Mouse (Mus musculus) intestine, embryonic 14.5 days (tissue): ENCODE data around the gene Ajm1. TPM values are rescaled to one million over a fixed set of nuclear protein-coding genes. Genes with fewer than 3 reads are reported as not detected.

Source experiments
- ATAC-seq: fragments of 200-750 bp; cut with Nextera tagmentation; replicated peaks from 2 replicates; pipeline ENCODE4 v1.8.0; 2017; ENCODE audit warnings: low read depth, moderate number of reproducible peaks, moderate TSS enrichment, moderate library complexity; ENCODE audit not compliant: low FRiP score, low TSS enrichment
- DNase-seq: peaks from one replicate; pipeline ENCODE4 v3.0.0-alpha.2; 2018; ENCODE audit warnings: low spot score
- H3K27ac ChIP-seq: fragments of 300-500 bp; sonication (generic); 2 replicates; pipeline ENCODE4 v1.5.1; 2014; ENCODE audit warnings: low read depth, mild to moderate bottlenecking, control low read depth
- H3K27me3 ChIP-seq: fragments of 300-500 bp; sonication (generic); replicated peaks from 2 replicates; pipeline ENCODE4 v1.6.1; 2014; ENCODE audit warnings: low read length, control low read depth; ENCODE audit not compliant: control insufficient read depth, insufficient read depth
- H3K36me3 ChIP-seq: fragments of 300-500 bp; sonication (generic); 2 replicates; pipeline ENCODE4 v1.6.1; 2014; ENCODE audit warnings: low read length, control low read depth; ENCODE audit not compliant: control insufficient read depth, insufficient read depth
- H3K4me1 ChIP-seq: fragments of 300-500 bp; sonication (generic); replicated peaks from 2 replicates; pipeline ENCODE4 v1.6.1; 2014; ENCODE audit warnings: low read length, control low read depth, mixed read lengths; ENCODE audit not compliant: control insufficient read depth, insufficient read depth
- H3K4me2 ChIP-seq: fragments of 300-500 bp; sonication (generic); 2 replicates; pipeline ENCODE4 v1.6.1; 2014; ENCODE audit warnings: low read length
- H3K4me3 ChIP-seq: fragments of 300-500 bp; sonication (generic); 2 replicates; pipeline ENCODE4 v1.5.1; 2014; ENCODE audit warnings: low read depth, low read length, control low read depth, mixed read lengths
- H3K9ac ChIP-seq: fragments of 300-500 bp; sonication (generic); 2 replicates; pipeline ENCODE4 v1.6.1; 2014; ENCODE audit warnings: mild to moderate bottlenecking, low read length
- H3K9me3 ChIP-seq: fragments of 300-500 bp; sonication (generic); 2 replicates; pipeline ENCODE4 v1.6.1; 2016; ENCODE audit warnings: low read length, control low read depth; ENCODE audit not compliant: control insufficient read depth
- WGBS: fragments of 180-500 bp; shearing (Covaris S2); extraction: QIAGEN DNeasy Blood & Tissue Kit; methylation state at CpG from one replicate; pipeline ENCODE4 v1.1.7; 2014; 5-methylcytosine and 5-hydroxymethylcytosine counted together
- polyA plus RNA-seq: library from polyadenylated mRNA; unstranded; fragments of >200 nt; fragmentation: Nextera tagmentation; extraction: Ambion mirVana; gene quantifications from 2 replicates; pipeline ENCODE4 v1.2.1, GENCODE M21; 2014

The Ajm1 gene
- polyA plus RNA-seq, 1 experiment from 2014 or later = 2.0 TPM

DNA sequence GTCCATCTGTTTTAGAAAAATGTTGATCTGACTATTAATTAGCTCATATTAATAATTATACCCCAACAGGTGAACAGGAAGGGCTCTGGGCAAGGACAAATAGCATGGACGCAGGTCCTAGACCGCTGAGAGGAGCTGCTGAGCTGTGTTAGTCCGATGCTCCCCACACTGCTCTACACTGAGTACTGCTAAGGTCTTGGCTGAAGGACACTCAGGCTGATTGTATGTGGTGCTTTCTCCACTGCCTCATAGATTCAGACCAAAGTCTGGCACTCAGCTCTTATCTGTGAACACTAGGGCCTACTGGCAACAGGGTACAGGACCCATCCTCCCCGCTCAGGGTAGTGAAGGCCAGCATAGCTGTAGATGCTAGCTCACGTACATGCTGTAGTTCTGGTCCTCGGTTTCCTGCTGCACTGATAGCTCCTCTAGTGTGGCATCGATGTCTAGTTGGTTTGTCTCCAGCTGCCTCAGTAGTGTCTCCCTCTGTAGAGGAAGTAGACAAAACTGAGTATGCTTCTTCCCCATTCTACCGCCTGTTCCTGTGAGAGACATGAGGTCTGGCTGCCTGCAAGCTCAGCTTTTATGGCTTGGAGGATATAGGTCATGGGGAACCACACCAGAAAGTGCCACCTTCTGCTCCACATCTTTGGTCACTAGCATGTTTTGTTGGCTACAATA is 6.8 kb upstream of the Ajm1 start:
- H3K4me2 ChIP-seq = no peak overlapping the region
- no peak overlapping the region for H3K9ac ChIP-seq
- WGBS = 92% methylated on average over 8 of the region's 8 CpGs
- no peaks in the 10 kb centered on the region for H3K9me3 ChIP-seq
- H3K36me3 ChIP-seq = peaks cover 89% of the 10 kb centered on the region
- no peaks in the 10 kb centered on the region for H3K27me3 ChIP-seq
- H3K4me1 ChIP-seq = no peaks in the 10 kb centered on the region
- H3K4me3 ChIP-seq = no peak overlapping the region
- H3K27ac ChIP-seq = no peak overlapping the region
- no peak for ATAC-seq
- DNase-seq = no peak

GRCm38 (mm10) chr2:25587290-25587689 is 5.7 kb upstream of the Ajm1 start:
- ATAC-seq = no peak
- peaks cover 84% of the 10 kb centered on the region for H3K36me3 ChIP-seq

DNA sequence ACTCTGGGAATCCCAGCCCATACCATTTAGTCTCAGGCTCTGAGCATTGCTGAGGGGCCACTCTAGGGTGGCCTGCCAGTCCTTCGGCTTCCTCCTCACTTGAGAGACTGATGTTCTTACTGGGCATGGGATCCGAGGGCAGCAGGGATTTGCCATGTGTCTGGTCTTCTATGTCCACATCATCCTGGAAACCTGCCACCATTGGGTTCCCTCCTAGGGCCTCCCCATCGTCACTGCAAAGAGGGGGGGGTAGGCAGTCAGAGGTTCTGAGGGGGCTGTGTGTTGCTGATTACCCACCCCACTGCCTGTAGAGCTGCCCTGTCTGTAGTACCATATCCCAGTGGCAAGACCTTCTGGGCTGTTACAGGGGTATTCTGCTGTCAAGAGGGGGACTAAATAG is 4.0 kb upstream of the Ajm1 start:
- H3K9me3 ChIP-seq = no peaks in the 10 kb centered on the region
- DNase-seq (no peak), ATAC-seq (no peak)
- H3K27ac ChIP-seq = no peak overlapping the region
- peaks cover 67% of the 10 kb centered on the region for H3K36me3 ChIP-seq
- 83% methylated on average over 3 of the region's 3 CpGs for WGBS
- peaks cover 4% of the 10 kb centered on the region for H3K27me3 ChIP-seq
- H3K4me1 ChIP-seq = peaks cover 20% of the 10 kb centered on the region
- no peak overlapping the region for H3K4me3 ChIP-seq
- H3K9ac ChIP-seq = no peak overlapping the region
- H3K4me2 ChIP-seq = no peak overlapping the region

More at GRCm38 (mm10) chr2:25587290-25587689, 5.7 kb upstream of the Ajm1 start:
- 94% methylated on average over 8 of the region's 8 CpGs for whole genome bisulfite sequencing
- Histone ChIP-seq H3K9ac (no peak overlapping the region), H3K9me3 (no peaks in the 10 kb centered on the region), H3K27me3 (no peaks in the 10 kb centered on the region), H3K4me1 (peaks cover 7% of the 10 kb centered on the region), H3K4me3 (no peak overlapping the region), H3K27ac (no peak overlapping the region), H3K4me2 (no peak overlapping the region)
- DNase-seq = no peak

DNA sequence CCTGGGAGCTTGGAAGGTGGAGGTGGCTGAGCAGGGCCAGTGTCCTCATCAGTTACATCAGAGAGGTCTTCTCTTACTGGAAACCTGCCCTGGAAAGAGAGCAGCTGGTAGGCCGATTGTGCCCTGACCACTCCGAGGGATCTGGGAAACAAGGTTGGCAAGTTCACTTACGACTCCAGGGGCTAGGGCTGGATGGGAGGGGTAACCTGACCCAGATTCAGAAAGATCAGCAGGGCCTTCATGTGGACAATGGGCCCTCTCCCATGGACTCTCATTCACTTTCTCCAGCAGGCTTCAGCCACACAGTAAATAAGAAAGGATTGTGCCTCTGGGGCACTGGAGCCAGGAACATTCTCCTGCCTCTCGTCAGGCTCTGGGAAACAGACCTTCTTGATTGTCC is 3.3 kb upstream of the Ajm1 start:
- no peak overlapping the region for H3K4me2 ChIP-seq
- H3K36me3 ChIP-seq = peaks cover 59% of the 10 kb centered on the region
- no peak for ATAC-seq
- no peak overlapping the region for H3K9ac ChIP-seq
- no peak overlapping the region for H3K4me3 ChIP-seq
- no peak overlapping the region for H3K27ac ChIP-seq
- DNase-seq = no peak
- peaks cover 12% of the 10 kb centered on the region for H3K27me3 ChIP-seq
- peaks cover 26% of the 10 kb centered on the region for H3K4me1 ChIP-seq
- 84% methylated on average over 4 of the region's 4 CpGs for whole genome bisulfite sequencing
- H3K9me3 ChIP-seq = no peaks in the 10 kb centered on the region

DNA sequence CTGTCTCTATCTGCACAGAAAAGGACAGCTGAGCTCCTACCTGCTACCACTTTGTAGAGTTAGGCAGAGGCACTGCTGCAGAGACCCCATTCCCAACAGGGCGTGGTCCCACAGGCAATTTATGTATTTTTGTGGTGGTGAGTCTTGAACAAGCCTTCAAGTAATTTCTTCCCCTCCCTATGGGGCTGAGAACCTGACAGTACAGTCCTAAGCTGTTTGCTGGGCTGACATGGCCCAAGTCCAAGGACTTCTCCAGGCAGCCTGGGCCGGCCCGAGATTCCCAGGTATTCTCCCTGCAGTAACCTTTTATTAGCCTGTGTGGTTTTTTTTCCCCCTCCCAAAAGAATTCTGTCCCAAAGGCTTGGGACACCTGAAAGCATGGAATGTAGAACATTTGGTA is 2.6 kb upstream of the Ajm1 start:
- H3K4me2 ChIP-seq = no peak overlapping the region
- peaks cover 32% of the 10 kb centered on the region for H3K4me1 ChIP-seq
- WGBS = 82% methylated on average over 3 of the region's 3 CpGs
- no peak overlapping the region for H3K9ac ChIP-seq
- H3K9me3 ChIP-seq = no peaks in the 10 kb centered on the region
- DNase-seq (no peak), ATAC-seq (no peak)
- no peak overlapping the region for H3K4me3 ChIP-seq
- peaks cover 53% of the 10 kb centered on the region for H3K36me3 ChIP-seq
- peaks cover 19% of the 10 kb centered on the region for H3K27me3 ChIP-seq
- no peak overlapping the region for H3K27ac ChIP-seq

DNA sequence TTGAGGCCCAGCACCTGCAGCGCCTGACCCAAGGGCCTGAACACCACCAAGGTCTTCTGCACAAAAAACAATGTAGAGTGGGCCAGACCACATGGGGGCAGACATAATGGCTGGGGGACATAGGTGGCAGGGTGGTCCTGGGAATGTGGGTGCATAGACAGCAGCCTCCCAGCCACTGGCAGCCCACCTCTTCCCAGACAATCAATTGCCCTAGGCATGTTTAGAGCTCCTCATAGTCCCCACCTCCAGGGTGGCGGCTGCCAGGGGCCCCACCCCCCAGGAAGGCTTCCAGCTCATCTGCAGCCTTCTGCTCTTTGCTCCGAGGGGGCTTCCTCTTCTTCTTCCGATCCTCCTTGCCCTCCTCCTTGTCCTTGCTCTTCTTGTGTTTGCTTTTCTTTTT is 2.0 kb upstream of the Ajm1 start:
- no peaks in the 10 kb centered on the region for H3K9me3 ChIP-seq
- no peak overlapping the region for H3K4me3 ChIP-seq
- no peak for ATAC-seq
- 67% methylated on average over 4 of the region's 4 CpGs for WGBS
- peaks cover 51% of the 10 kb centered on the region for H3K36me3 ChIP-seq
- no peak for DNase-seq
- peaks cover 24% of the 10 kb centered on the region for H3K27me3 ChIP-seq
- H3K27ac ChIP-seq = no peak overlapping the region
- H3K4me1 ChIP-seq = peaks cover 32% of the 10 kb centered on the region
- no peak overlapping the region for H3K4me2 ChIP-seq
- H3K9ac ChIP-seq = no peak overlapping the region

- Histone ChIP-seq H3K9ac (no peak overlapping the region), H3K27me3 (peaks cover 29% of the 10 kb centered on the region), H3K4me3 (no peak overlapping the region), H3K36me3 (peaks cover 46% of the 10 kb centered on the region), H3K9me3 (no peaks in the 10 kb centered on the region), H3K27ac (no peak overlapping the region), H3K4me2 (no peak overlapping the region), H3K4me1 (peaks cover 34% of the 10 kb centered on the region)
- DNase-seq = no peak
- ATAC-seq = no peak
- 73% methylated on average over 6 of the region's 6 CpGs for WGBS
These were observed 1.5 kb upstream of the Ajm1 start for GRCm38 (mm10) chr2:25583120-25583481.

GRCm38 (mm10) chr2:25582466-25583119 is 1.0 kb upstream of the Ajm1 start:
- peaks cover 34% of the 10 kb centered on the region for H3K27me3 ChIP-seq
- H3K4me2 ChIP-seq = no peak overlapping the region
- no peak overlapping the region for H3K27ac ChIP-seq
- no peak for DNase-seq
- WGBS = 43% methylated on average over 12 of the region's 12 CpGs
- no peak overlapping the region for H3K9ac ChIP-seq
- no peak overlapping the region for H3K4me3 ChIP-seq
- peaks cover 43% of the 10 kb centered on the region for H3K36me3 ChIP-seq
- H3K9me3 ChIP-seq = no peaks in the 10 kb centered on the region
- peaks cover 39% of the 10 kb centered on the region for H3K4me1 ChIP-seq
- ATAC-seq = peak; percentile 9; the same call in 1 of the 2 replicates

DNA sequence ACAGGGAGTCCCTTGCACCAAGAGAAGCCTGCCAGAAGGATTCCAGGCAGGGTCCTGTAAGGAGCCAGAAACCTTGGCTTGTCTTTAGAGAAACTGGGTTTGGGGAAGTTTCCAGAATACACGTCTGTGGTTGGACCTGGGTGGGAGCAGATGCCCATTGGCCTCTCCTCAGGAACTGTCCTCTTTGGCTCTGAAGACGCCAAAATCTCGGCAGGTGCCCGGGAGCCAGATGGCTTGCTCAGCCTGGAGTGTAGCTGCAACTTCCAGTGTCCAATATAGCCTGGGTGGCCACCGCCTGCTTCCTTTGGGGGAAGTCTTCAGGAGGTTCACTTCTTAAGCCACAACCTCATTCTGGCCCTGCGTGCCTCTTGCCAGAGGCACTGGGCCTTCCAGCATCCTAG is 344 bp upstream of the Ajm1 start:
- Histone ChIP-seq H3K27me3 (peaks cover 41% of the 10 kb centered on the region), H3K4me3 (no peak overlapping the region), H3K9me3 (no peaks in the 10 kb centered on the region), H3K36me3 (peaks cover 36% of the 10 kb centered on the region), H3K4me1 (peaks cover 44% of the 10 kb centered on the region), H3K4me2 (peak overlapping the region; percentile 56), H3K27ac (no peak overlapping the region), H3K9ac (no peak overlapping the region)
- WGBS = 28% methylated on average over 6 of the region's 6 CpGs
- ATAC-seq = no peak
- DNase-seq = no peak
